Mouse (Mus musculus) ovary, postnatal 36 days (tissue): ENCODE measurements around the gene Cdyl.

Experiments
- DNase-seq: peaks from one replicate; pipeline ENCODE4 v3.0.0; 2022; ENCODE audit warnings: low spot score, mixed read lengths

The Cdyl gene

GRCm38 (mm10) chr13:35659406-35659985 lies at the start of gene Cdyl:
Gene Cdyl (plus strand): TSS chr13:35659833.
- DNase-seq = no peak

DNA sequence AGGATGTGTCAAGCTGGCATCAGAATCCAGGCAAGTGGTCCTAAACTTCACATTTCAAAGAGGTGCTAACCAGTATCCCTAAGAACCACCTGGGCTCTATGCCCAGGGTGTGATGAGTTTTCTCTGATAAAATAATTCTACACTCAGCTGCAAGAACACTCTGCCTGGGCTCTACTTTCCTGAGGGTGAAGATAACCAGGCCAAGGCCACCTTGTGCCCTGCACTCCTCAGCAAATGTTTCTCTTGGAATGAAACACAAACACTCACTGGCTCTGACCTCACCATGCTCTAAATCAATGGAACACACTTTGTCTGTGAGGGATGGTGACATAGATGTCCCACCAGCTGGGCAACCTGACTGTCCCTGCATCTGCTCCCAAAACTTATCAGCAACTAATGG lies 48.9 kb upstream of the Cdyl start:
- no peak for DNase-seq

DNA sequence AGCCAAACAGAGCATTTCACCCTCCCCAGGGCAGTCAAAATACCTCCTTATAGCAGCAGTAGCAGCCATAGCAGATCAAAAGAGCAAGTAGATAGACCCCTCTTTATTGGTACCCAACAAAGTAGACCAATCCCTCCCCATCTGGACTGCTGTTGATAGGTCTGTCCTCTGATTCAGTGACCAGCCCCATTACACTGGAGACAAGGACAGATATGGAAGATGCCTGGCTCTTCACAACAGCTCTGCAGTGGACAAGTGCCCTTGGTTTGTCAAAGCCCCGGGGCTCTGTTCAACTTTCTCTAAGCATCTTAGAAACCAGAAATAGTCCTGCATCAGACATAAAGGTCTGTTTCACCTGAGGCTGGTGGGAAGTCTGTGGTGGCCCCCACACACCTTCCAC lies 47.1 kb upstream of the Cdyl start:
- DNase-seq = no peak

DNA sequence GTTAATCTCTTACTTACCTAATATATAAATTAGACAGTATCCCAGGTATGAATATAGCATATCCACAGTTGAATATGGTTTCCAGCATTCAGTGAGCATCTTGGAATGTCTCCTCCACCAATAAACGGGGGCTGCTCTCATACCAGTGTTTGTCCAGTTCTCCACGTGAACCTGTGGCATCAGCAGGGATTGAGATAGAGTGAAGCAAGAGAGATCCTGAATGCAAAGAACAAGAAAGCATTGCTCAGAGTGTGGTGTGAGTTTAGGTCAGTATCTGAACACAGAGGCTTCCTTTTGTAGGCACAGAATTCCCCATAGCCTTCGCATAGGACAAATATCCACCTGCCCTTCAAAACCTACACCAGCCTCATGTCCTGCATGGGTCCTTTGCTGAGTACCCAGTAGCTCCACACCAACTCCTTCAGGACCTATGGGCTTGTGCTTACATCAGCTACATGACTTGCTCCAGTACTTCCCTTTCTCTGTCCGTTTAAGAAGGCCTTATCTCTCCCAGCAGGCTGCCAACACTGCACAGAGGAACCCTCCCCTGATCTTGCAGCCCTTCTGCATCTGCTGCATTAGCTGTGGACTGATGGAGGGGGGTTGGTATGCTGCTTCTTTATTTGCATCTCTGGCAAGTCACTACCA lies 44.7 kb upstream of the Cdyl start:
- no peak for DNase-seq

DNA sequence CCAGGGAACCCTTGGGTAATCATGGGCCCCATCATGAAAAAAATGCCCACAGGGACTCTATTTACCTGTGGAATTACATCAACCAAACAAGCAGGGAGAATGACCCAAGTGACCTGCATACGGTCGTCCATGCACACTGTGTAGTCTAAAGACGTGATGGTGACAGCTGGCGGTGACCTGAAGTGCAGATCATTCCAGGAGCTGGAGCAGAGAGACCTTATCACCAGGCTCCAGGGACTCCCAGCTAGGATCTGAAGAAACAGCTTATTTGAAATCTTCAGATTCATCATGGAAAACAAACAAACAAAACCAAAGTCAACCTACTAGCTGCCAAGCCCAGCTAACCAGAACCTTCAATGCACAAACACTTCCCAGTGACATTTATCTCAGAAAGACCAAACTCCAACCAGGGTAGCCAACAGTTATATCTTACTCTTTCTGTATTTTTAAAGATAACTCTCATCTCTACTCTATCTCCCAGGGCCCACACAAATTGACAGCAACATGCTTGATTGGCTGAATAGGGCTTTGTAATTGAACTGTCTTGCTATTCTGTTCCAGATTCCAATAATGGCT lies 43.0 kb upstream of the Cdyl start:
- no peak for DNase-seq

DNA sequence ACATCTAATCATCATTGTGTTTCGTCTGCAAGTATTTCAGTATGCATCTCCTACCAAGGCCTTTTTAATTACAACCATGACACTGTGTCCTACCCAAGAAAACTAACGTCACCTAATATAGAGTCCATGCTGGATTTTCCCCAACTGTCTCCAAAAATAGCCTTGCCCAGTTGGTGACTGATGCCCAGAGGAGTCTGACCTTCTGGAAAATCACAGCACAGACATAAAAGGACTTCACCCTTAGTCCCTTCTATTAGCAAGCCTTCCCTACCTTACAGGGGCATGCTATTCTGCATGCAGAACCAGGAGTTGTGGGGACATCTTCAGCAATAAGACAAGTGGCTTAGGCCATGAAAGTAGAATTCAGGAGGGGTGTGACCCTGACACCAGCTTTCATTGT lies 40.3 kb upstream of the Cdyl start:
- DNase-seq = no peak

GRCm38 (mm10) chr13:35620756-35621155 lies 38.9 kb upstream of the Cdyl start:
- DNase-seq = no peak

GRCm38 (mm10) chr13:35624831-35625230 lies 34.8 kb upstream of the Cdyl start:
- no peak for DNase-seq

- no peak for DNase-seq
Observed at GRCm38 (mm10) chr13:35625556-35625955, 34.1 kb upstream of the Cdyl start.

- no peak for DNase-seq
Observed at GRCm38 (mm10) chr13:35627319-35627718, 32.3 kb upstream of the Cdyl start.

GRCm38 (mm10) chr13:35647132-35647823 lies 12.4 kb upstream of the Cdyl start:
- no peak for DNase-seq

- DNase-seq = no peak
Observed at GRCm38 (mm10) chr13:35650284-35650872, 9.3 kb upstream of the Cdyl start.

- DNase-seq = no peak
Observed at GRCm38 (mm10) chr13:35652851-35653250, 6.8 kb upstream of the Cdyl start.

DNA sequence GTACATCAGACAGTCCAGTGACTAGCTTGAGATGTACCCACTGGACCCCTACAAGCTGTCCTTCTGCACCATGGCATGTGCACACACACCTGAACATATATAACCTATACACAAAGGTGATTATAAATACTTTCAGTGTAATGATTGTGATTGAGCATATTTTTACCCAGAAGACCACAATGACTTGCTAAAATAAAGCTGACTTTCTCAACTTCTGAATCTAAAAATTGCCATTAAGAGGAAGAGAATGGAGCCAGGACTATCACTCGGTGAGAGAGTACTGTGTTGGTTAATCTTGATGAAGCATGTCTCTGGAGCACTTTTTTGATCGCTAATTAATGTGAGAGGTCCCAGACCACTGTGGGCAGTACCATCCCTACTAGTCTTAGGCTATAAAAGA lies 2.8 kb upstream of the Cdyl start:
- no peak for DNase-seq

- no peak for DNase-seq
Observed at GRCm38 (mm10) chr13:35665456-35665855, 5.8 kb downstream of the Cdyl start.

- no peak for DNase-seq
Observed at GRCm38 (mm10) chr13:35669910-35670469, 10.4 kb downstream of the Cdyl start.

GRCm38 (mm10) chr13:35670875-35671274 lies 11.2 kb downstream of the Cdyl start:
- DNase-seq = no peak

GRCm38 (mm10) chr13:35676921-35677320 lies 17.3 kb downstream of the Cdyl start:
- no peak for DNase-seq

DNA sequence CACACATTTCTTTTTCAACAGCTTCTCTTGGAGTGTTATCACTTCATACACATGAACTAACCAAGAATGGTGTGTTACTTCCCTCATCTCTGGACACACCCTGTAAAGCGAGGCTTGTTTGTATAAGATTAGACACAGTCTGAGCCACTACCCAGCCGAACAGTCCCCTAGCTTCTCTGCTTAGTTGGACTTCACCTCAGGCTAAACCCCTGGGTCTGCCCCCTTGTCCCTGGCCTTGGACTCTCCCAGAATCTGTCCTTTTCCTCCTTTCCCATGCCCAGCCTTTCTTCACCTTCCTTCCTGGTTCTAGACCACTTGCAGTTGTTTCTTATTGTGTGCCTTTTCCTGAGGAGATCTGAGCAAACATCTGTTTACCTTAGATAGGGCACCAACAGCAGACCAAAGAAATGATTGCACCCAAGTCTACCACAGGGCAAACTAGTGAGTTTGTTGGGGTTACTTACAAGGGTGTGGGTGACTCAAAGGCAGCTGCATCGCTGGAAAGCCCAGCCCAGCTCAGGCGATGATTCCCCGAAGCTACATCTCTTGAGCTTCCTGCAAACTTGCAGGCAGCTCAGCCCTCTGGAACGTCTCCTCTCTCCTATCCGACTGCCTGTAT lies 17.9 kb downstream of the Cdyl start:
- DNase-seq = no peak

DNA sequence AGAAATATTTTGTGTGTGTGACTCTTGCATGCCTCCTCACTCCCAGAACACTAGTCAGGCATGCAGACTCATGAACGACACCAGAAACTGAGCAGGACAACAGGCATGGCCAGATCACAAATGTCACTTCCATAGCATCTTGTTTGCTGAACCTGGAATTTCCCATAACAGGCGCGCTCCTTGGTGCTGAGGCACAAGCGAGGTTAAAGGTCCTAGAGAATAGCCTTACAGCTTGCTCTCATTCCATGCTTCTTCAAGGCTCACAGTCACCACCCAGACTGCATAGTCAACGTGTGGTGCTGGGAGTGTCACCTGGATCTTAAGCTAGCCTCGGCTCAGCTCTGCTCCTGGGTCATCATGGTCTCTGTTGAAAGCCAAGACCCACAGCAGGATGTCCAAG lies 19.1 kb downstream of the Cdyl start:
- no peak for DNase-seq

DNA sequence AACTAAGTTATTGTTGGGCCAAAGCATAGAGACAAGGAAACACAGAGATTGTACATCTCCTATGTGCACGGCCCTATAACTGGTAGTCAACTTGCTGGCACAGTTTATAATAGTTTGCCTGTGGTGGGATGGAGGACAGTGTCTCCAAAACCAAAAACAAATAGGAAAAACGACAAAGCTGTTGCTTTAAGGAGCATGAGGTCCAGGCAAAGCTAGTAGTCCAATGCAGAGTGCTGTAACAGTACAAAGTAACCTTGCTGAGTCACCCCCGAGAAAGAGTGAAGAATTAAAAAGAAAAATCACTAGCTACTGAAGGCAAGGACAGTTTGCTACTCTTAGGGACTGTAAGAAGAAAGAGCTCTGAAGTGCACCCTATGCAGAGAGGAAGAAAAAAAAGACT lies 21.7 kb downstream of the Cdyl start:
- DNase-seq = no peak

DNA sequence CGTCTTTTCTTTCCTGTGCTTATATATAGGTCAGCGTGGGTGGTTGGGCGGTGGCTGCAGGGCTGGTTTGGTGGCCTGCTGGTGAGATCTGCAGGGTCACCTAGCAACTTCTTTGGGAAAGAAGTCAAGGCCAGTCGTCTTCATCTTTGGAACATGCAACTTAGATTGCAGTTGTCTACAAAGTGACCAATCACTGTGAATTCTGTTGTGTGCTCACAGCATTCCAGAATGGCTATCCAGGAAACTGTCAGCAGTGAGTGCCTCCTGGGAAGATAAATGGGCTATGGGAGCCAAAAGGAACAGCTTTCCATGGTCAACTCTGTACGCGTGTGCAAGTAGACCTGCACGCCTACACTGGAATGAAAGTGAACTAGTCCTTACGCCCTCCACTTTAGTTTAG lies 26.6 kb downstream of the Cdyl start:
- peak; percentile 7 for DNase-seq
